Mouse (Mus musculus) kidney, embryonic 15.5 days (tissue): ENCODE measurements at regions not wholly inside any gene's neighbourhood (a gene's known extent, or its start where the extent isn't known, plus 50 kb on each side); places are given as distances from the start of the nearest gene placed in this dataset.

Experiments used
- ATAC-seq: fragments of 200-750 bp; cut with Nextera tagmentation; replicated peaks from 2 replicates; pipeline ENCODE4 v1.8.0; 2017; ENCODE audit warnings: moderate TSS enrichment; ENCODE audit not compliant: low FRiP score
- H3K27ac ChIP-seq: fragments of 300-500 bp; sonication (generic); 2 replicates; pipeline ENCODE4 v1.5.1; 2015; ENCODE audit warnings: mild to moderate bottlenecking, inconsistent platforms
- H3K27me3 ChIP-seq: fragments of 300-500 bp; sonication (generic); 2 replicates; pipeline ENCODE4 v1.6.1; 2015; ENCODE audit warnings: inconsistent platforms
- H3K36me3 ChIP-seq: fragments of 300-500 bp; sonication (generic); 2 replicates; pipeline ENCODE4 v1.6.1; 2015; ENCODE audit warnings: inconsistent platforms
- H3K4me1 ChIP-seq: fragments of 300-500 bp; sonication (generic); 2 replicates; pipeline ENCODE4 v1.6.1; 2015; ENCODE audit warnings: inconsistent platforms
- H3K4me2 ChIP-seq: fragments of 300-500 bp; sonication (generic); 2 replicates; pipeline ENCODE4 v1.6.1; 2015; ENCODE audit warnings: moderate library complexity, mild to moderate bottlenecking, inconsistent platforms
- H3K4me3 ChIP-seq: fragments of 300-500 bp; sonication (generic); replicated peaks from 2 replicates; pipeline ENCODE4 v1.5.1; 2015; ENCODE audit warnings: mild to moderate bottlenecking, inconsistent platforms
- H3K9ac ChIP-seq: fragments of 300-500 bp; sonication (generic); 2 replicates; pipeline ENCODE4 v1.6.1; 2015; ENCODE audit warnings: mild to moderate bottlenecking, inconsistent platforms
- H3K9me3 ChIP-seq: fragments of 300-500 bp; sonication (generic); replicated peaks from 2 replicates; pipeline ENCODE4 v1.6.1; 2016; ENCODE audit warnings: inconsistent platforms
- WGBS: fragments of 180-500 bp; shearing (Covaris S2); methylation state at CpG from one replicate; pipeline ENCODE4 v1.1.7; 2015; ENCODE audit warnings: mixed read lengths; 5-methylcytosine and 5-hydroxymethylcytosine counted together

- no peaks in the 10 kb centered on the region for H3K9me3 ChIP-seq
- no peaks in the 10 kb centered on the region for H3K27me3 ChIP-seq
- H3K4me3 ChIP-seq, result no peak overlapping the region
- no peak for ATAC-seq
- no peak overlapping the region for H3K27ac ChIP-seq
- WGBS, result 82% methylated on average over 1 of the region's 1 CpGs
- H3K4me2 ChIP-seq, result no peak overlapping the region
- no peaks in the 10 kb centered on the region for H3K4me1 ChIP-seq
- H3K36me3 ChIP-seq, result no peaks in the 10 kb centered on the region
- no peak overlapping the region for H3K9ac ChIP-seq
Observed at GRCm38 (mm10) chr4:5294030-5294429, 500.9 kb upstream of the Impad1 start.

GRCm38 (mm10) chr4:5276113-5276512, 483.0 kb upstream of the Impad1 start:
- no peaks in the 10 kb centered on the region for H3K36me3 ChIP-seq
- no peak overlapping the region for H3K4me2 ChIP-seq
- H3K4me1 ChIP-seq, result no peaks in the 10 kb centered on the region
- no peaks in the 10 kb centered on the region for H3K9me3 ChIP-seq
- no peak overlapping the region for H3K9ac ChIP-seq
- no peak for ATAC-seq
- no peak overlapping the region for H3K4me3 ChIP-seq
- 76% methylated on average over 1 of the region's 1 CpGs for WGBS
- H3K27ac ChIP-seq, result no peak overlapping the region
- H3K27me3 ChIP-seq, result no peaks in the 10 kb centered on the region
